Mouse (Mus musculus): ENCODE measurements around the gene Slc36a1.

- TF ChIP-seq POLR2A (IDR thresholded peaks at IDR 0.05; ENCODE audit: borderline replicate concordance, insufficient read depth, low read length) (no peak), CTCF (IDR thresholded peaks at IDR 0.05; ENCODE audit: borderline replicate concordance, insufficient read depth, low read depth, low read length) (no peak)
Measured at GRCm38 (mm10) chr11:55197740-55198510, 6.2 kb upstream of the Slc36a1 start.

Data from cerebellum, adult 2 months (tissue).